Mouse (Mus musculus): ENCODE data around the gene Fmo1. TPM values are rescaled to one million over a fixed set of nuclear protein-coding genes. Genes with fewer than 3 reads are reported as not detected.
"Not testable (repeated sequence)": the region's sequence is repeated elsewhere in the genome, so short reads cannot be mapped to it uniquely, and the experiment has no call there.

Gene Fmo1
- polyA plus RNA-seq, 1 experiment = 48.3 TPM

DNA sequence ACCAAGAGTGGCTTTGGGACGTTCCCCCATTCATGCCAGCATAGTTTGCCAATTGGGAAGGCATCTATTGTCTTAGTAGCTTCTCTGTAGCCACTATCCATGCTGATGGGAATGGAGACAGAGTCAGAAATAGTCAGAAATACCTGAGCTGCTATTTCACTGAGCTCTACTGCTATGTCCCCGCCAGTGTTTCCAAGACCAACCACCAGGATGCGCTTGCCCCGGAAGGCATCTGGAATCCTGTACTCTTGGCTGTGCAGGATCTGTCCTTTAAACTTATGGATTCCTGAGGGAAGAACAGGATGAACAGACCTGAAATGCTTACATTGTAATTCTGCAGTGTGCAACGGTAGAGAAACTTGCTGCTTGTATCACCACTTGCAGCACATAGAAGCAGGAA is 61.4 kb downstream of the Fmo1 start:
- no peak for DNase-seq (ENCODE audit: extremely low spot score in 1 of 2, low spot score in 1 of 2)

DNA sequence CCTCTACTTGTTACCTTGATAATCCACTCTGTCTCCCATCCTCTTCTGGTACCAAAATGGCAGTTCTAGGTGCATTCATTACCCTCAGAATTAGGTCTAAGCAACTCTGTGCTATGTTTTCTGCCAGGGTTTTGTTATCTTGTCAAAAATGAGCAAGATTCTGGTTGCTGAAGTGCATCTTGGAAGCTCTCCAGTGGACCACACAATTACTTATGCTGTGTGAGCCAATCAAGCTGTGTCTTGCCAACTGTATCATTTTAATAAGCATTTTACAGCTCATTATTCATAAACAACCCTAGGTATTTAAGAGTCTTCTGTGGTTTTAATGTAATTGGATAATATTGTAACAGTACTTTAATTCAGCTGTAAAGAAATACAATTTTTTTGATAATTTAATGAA is 70.0 kb downstream of the Fmo1 start:
- DNase-seq (ENCODE audit: extremely low spot score in 1 of 2, low spot score in 1 of 2) = no peak

DNA sequence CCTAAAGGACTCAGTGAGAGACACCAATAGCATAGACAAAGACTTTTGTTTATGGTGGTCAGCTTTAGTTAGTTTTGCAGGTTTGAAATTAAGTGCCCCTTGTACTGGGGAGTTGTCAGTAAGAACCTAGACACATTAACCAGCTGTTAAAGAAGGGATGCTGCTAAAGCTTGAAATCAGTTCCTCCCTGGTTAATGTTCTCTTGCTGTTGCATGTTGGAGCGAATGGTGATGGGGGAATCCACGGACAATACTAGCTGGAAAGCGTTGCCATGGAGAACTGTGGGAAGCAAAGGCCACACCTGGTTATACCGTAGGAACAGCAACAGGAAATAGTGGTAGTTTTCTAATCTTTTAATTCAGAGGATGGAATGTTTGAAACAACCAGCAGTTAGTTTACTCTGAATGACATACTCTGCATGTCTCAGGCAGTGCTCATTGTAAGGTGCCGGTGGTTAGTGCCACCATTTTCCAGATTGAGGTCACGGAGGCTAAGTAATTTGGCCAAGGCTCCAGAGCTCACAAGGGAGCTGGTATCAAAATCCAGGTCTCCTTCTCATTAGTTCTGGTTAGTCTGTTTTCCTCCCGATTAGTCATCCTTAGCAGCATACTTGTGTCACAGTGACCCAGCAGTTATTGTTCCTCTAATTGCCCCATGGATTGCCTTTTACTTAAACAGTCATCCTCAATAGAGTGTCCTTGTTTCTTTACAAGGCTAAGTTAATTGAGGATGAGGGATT is 73.9 kb downstream of the Fmo1 start:
- no peak for DNase-seq (ENCODE audit: extremely low spot score in 1 of 2, low spot score in 1 of 2)

DNA sequence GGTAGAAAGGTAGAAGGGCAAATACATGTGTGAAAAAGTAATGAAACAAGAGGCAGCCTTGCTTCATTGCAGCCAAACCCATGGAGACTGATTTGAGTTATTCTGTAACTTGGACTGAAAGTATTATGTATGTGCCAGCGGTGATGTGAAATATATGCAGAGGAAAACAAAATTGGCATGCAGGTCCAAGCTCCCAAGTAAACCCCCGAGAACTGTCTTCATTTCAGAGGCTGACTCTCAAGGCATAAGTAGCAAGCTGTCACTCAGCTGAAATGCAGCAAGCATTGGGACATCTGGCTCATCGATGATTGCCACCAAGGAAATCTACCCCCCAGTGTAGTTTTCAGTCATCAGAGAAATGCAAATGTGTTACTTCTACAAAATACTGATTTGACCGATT is 81.2 kb downstream of the Fmo1 start:
- no peak for DNase-seq (ENCODE audit: extremely low spot score in 1 of 2, low spot score in 1 of 2)

DNA sequence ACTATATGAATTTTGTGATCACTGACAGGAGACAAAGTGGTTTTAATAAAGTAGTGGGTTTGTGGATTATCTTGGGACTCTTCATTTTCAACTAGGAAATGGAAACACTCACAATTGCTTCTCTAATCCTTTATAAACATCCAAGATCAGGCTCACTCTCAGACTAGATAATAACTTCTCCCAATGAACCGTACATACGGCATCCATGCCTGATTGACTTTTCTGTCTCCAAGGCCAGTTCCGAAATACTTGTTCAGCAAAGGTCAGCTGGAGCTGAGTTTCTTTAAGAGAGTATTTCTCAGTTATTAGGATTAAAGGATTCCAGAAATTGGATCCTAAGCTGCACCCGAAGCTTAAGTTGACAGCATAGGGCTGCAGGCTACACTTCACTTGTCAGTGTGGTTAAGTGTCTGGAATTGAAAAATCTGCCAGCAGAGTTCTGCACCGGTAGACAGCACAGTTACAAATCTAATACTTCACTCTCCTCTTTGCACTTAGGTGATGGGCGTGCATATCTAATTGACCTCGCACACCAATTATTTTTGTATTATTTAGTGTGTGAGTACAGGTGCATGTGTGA is 82.7 kb downstream of the Fmo1 start:
- DNase-seq (ENCODE audit: extremely low spot score in 1 of 2, low spot score in 1 of 2) = no peak

DNA sequence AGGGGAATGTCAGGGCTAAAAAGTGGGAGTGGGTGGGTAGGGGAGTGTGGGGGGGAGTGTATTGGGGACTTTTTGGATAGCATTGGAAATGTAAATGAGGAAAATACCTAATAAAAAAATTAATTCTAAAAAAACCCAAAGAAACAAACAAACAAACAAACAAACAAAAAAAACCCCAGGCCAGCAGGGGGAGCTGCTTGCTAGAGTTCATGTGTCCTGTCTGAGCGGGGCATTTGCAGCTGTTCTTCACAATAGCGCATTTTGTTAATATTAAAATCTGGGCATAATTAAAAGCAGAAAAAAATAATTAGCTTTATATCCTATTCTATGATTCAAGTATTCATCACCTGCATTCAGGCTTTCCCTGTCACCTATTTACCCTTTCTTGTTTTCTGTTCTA is 85.4 kb downstream of the Fmo1 start:
- DNase-seq (ENCODE audit: extremely low spot score in 1 of 2, low spot score in 1 of 2) = not testable (repeated sequence)

Other genes with a start within 250 kb of the Fmo1 start
- gene Myoc, start 227.5 kb downstream of the Fmo1 start, polyA plus RNA-seq (2012; rRNA removed) = 9.8 and 11.9 TPM in 2 replicates
- not detected in 2 replicates for gene Myocos, start 208.4 kb downstream of the Fmo1 start, polyA plus RNA-seq (2012; rRNA removed)
- gene Prrc2c, start 126.1 kb downstream of the Fmo1 start, polyA plus RNA-seq (2012; rRNA removed) = 50.2 and 59.3 TPM in 2 replicates
- gene Fmo4, start 52.6 kb downstream of the Fmo1 start, polyA plus RNA-seq (2012; rRNA removed) = 0.50 and 0.70 TPM in 2 replicates
- gene Fmo2, start 32.1 kb upstream of the Fmo1 start, polyA plus RNA-seq (2012; rRNA removed) = 2.2 and 2.6 TPM in 2 replicates
- gene Fmo6, start 70.9 kb upstream of the Fmo1 start, polyA plus RNA-seq (2012; rRNA removed) = 0.12 and 0.27 TPM in 2 replicates
- not detected in 2 replicates for gene Fmo3, start 117.9 kb upstream of the Fmo1 start, polyA plus RNA-seq (2012; rRNA removed)
- gene Mroh9, start 219.1 kb upstream of the Fmo1 start, polyA plus RNA-seq (2012; rRNA removed) = not detected in 2 replicates